8 mouse cellular contexts compared by ENCODE assay signal in the genomic region with DNA sequence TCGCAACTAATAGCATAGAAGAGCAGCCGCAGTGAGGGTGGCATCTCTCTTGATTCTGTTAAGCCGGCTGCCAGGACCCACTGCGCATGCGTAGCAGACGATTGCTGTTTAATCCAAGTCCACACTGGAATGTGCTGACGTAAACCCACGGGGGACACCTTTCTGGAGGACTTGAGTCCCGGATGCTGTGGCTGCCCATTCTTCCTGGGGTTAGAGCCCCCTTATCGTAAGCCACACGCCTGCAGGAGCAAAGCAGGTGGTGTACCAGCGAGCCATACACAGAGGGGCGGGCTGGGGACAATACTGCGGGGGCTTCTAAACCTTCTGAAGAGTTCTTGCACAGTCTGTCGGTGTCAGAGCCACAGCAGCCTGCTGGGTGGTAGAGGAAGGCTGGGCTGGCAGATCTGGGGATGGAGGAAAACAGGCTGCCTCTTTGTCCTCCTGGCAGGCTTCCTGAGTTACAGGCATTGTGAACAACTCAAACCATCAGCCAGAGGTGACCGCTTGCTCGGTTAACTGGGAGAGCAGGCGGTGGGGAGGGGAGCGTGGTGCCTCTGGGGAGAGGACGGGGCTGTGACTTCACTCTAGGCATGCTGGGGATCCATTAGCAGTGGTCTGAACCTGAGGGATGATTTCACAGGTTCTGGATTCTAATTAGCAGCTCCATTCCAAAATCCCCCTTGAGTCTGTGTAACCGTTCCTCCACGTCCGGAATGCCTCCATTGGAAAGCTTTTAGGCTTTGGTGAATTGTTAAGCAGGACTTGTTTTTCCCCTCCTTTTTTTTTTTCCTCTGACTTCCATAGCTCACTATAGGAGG.
DNase-seq lines count a peak whose midpoint lies in the region; ATAC-seq lines count a peak whose summit lies in the region.

No protein-coding gene starts in this region.

- peak; percentile 61 to 64 for DNase-seq in adrenal gland, adult 18-20 months (ENCODE audit: low spot score in 2 of 2)
- peak; percentile 94 for DNase-seq in embryo, embryonic 10.5 days (ENCODE audit: low spot score)
- peak; percentile 76 to 80 for DNase-seq in gastrocnemius, postnatal 36 days
- peak; percentile 95 to 97 for DNase-seq in left cerebral cortex, postnatal 14 days (ENCODE audit: low spot score in 2 of 2)
- DNase-seq in right cerebral cortex, postnatal 25 days: peak; percentile 92
- peak; percentile 71 for DNase-seq in urinary bladder, postnatal 25 days (ENCODE audit: low spot score)

- H3K27ac ChIP-seq in intestine, embryonic 15.5 days: peak overlapping the region; percentile 61; the same call in 1 of the 2 replicates

- 0 out of 2 replicates have a peak, but pooled peaks cover 9% of the 10 kb centered on the region for H3K4me1 ChIP-seq in intestine, embryonic 15.5 days (replicated peaks)

- H3K9me3 ChIP-seq in intestine, embryonic 15.5 days: no peaks in the 10 kb centered on the region

- no peaks in the 10 kb centered on the region for H3K27me3 ChIP-seq in intestine, embryonic 15.5 days (replicated peaks)

- peak overlapping the region; percentile 37 for H3K4me3 ChIP-seq in intestine, embryonic 15.5 days (replicated peaks)

- intact Hi-C loops in gastrocnemius, postnatal 36 days (cut with DNase I): no loop called here
- intact Hi-C loops in left cerebral cortex, postnatal 14 days (cut with DNase I): no loop called here

- ATAC-seq in intestine, embryonic 15.5 days: peak; percentile 72
- peak; percentile 74 for ATAC-seq in megakaryocyte-erythroid progenitor cell, adult 5-6 weeks (replicated peaks; ENCODE audit: low FRiP score, low TSS enrichment, poor library complexity, severe bottlenecking)

- no peaks in the 10 kb centered on the region for H3K36me3 ChIP-seq in intestine, embryonic 15.5 days

- peak overlapping the region; percentile 34 for H3K9ac ChIP-seq in intestine, embryonic 15.5 days

- peak overlapping the region; percentile 80 for H3K4me2 ChIP-seq in intestine, embryonic 15.5 days (replicated peaks)

- WGBS in intestine, embryonic 15.5 days: 22% methylated on average over 23 of the region's 23 CpGs

Comparison
In these comparisons a context has a peak if more than half of its experiments do, and no peak if none do; other contexts are left out.
1. Peak in every context shown above with its lines: DNase-seq, ATAC-seq, H3K4me3 ChIP-seq and H3K27ac ChIP-seq.